In the genomic region with DNA sequence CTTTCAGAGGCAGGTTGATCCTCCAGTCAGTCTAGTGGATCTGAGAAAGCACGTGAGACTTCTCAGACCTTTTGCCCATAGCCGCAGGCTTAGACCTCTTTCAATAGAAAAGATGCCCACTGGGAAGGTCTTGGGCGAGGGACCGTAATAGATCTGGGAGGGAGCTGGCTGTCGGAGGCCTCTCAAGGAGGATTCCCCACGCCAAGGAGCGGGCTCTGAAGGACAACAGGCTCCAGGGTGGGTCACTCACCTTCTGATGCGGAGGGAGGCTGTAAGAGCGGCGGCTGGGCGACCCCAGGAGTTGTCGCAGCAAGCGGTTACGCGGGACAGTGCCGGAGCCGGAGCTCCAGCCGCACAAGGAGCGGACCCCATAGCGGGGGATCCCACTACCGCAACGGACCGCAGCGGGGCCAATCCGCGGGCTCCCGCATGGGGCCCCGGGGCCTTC, we compare ENCODE assay signal across 8 mouse cellular contexts. TPM values are rescaled to one million over a fixed set of nuclear protein-coding genes. Genes with fewer than 3 reads are reported as not detected.
DNase-seq lines count a peak whose midpoint lies in the region; ATAC-seq and TF ChIP-seq lines count a peak whose summit lies in the region.

No protein-coding gene starts in this region.

- no peak for TF ChIP-seq POLR2A in cortical plate, adult 2 months (IDR thresholded peaks at IDR 0.05; ENCODE audit: extremely low read depth, insufficient read depth, low read length)
- no peak for TF ChIP-seq POLR2A in myocyte (IDR thresholded peaks at IDR 0.05; ENCODE audit: insufficient read length, low read depth)

- H3K27me3 ChIP-seq in heart, embryonic 14.5 days (ENCODE audit: control insufficient read depth, insufficient read depth, low read length), result no peaks in the 10 kb centered on the region
- no peaks in the 10 kb centered on the region for H3K27me3 ChIP-seq in E14TG2a.4 (ENCODE audit: insufficient read depth, low read length)
- no peaks in the 10 kb centered on the region for H3K27me3 ChIP-seq in kidney, postnatal 0 days (ENCODE audit: insufficient read depth, low read length)
- H3K27me3 ChIP-seq in myocyte (ENCODE audit: control insufficient read depth, insufficient read depth, insufficient read length), result no peaks in the 10 kb centered on the region

- peaks cover 3% of the 10 kb centered on the region in 2 experiments; a peak in 3 of 4 replicates for H3K4me1 ChIP-seq in heart, embryonic 14.5 days (ENCODE audit: control insufficient read depth in 2 of 2, insufficient read depth in 2 of 2, low read length in 2 of 2)
- peaks cover 17% of the 10 kb centered on the region for H3K4me1 ChIP-seq in E14TG2a.4 (replicated peaks; ENCODE audit: low read depth, low read length)
- H3K4me1 ChIP-seq in cortical plate, adult 2 months (ENCODE audit: control insufficient read depth, insufficient read depth, low read length), result no peaks in the 10 kb centered on the region; the same call in 1 of the 2 replicates
- H3K4me1 ChIP-seq in kidney, postnatal 0 days (replicated peaks; ENCODE audit: insufficient read depth, low read length), result peaks cover 4% of the 10 kb centered on the region; the same call in 1 of the 2 replicates

- H3K9me3 ChIP-seq in heart, embryonic 14.5 days (ENCODE audit: control insufficient read depth, low read length), result no peaks in the 10 kb centered on the region
- no peaks in the 10 kb centered on the region for H3K9me3 ChIP-seq in E14TG2a.4 (ENCODE audit: low read length)
- no peaks in the 10 kb centered on the region for H3K9me3 ChIP-seq in kidney, postnatal 0 days (replicated peaks; ENCODE audit: low read length)

- H3K9ac ChIP-seq in heart, embryonic 14.5 days (ENCODE audit: low read length), result peak overlapping the region; percentile 94
- peak overlapping the region; percentile 94 for H3K9ac ChIP-seq in kidney, postnatal 0 days (ENCODE audit: low read depth, low read length)

- no peak for TF ChIP-seq CTCF in E14TG2a.4 (conservative IDR thresholded peaks at IDR 0.05; ENCODE audit: low read length)
- TF ChIP-seq CTCF in cortical plate, adult 2 months (IDR thresholded peaks at IDR 0.05; ENCODE audit: extremely low read depth, insufficient read depth, low read length), result no peak
- no peak for TF ChIP-seq CTCF in kidney, postnatal 0 days (IDR thresholded peaks at IDR 0.05; ENCODE audit: low read depth)

- H3K79me2 ChIP-seq in myocyte (ENCODE audit: control insufficient read depth, insufficient read depth), result peaks cover 9% of the 10 kb centered on the region

- H3K4me2 ChIP-seq in heart, embryonic 14.5 days (ENCODE audit: low read length), result peak overlapping the region; percentile 67
- peak overlapping the region; percentile 75 for H3K4me2 ChIP-seq in kidney, postnatal 0 days (ENCODE audit: low read length)
- peak overlapping the region; percentile 70 for H3K4me2 ChIP-seq in myocyte (ENCODE audit: low read depth)

- WGBS in heart, embryonic 14.5 days, result under 1% methylated on average over 28 of the region's 28 CpGs
- 0% methylated on average over 24 of the region's 28 CpGs for WGBS in kidney, postnatal 0 days

- peak; percentile 64 for ATAC-seq in heart, embryonic 14.5 days (ENCODE audit: insufficient number of reproducible peaks, insufficient read depth, low FRiP score, low read depth)
- peak; percentile 6; the same call in 1 of the 2 replicates for ATAC-seq in kidney, postnatal 0 days (replicated peaks; ENCODE audit: low FRiP score, low read depth)

- H3ac ChIP-seq in myocyte (ENCODE audit: control insufficient read depth, insufficient read length), result peak overlapping the region; percentile 85

- DNase-seq in heart, adult 8-10 months (ENCODE audit: low spot score), result no peak
- DNase-seq in kidney, postnatal 0 days (ENCODE audit: low spot score), result no peak
- no peak for DNase-seq in cerebellum, postnatal 4 days (ENCODE audit: low spot score in 2 of 2)
- no peak for DNase-seq in thymus, postnatal 0 days (ENCODE audit: low spot score)

- H3K27ac ChIP-seq in heart, embryonic 14.5 days (replicated peaks in 1 of 2; ENCODE audit: control insufficient read depth in 1 of 2, insufficient read depth in 1 of 2, low read depth in 2 of 2, low read length in 2 of 2), result peak overlapping the region; percentile 73 to 91
- peak overlapping the region; percentile 63; the same call in 1 of the 2 replicates for H3K27ac ChIP-seq in cortical plate, adult 2 months (ENCODE audit: insufficient read depth, low read length)
- H3K27ac ChIP-seq in kidney, postnatal 0 days, result peak overlapping the region; percentile 87

- peak overlapping the region; percentile 64 to 78 for H3K4me3 ChIP-seq in heart, embryonic 14.5 days (ENCODE audit: control insufficient read depth in 1 of 2, insufficient read depth in 1 of 2, low read depth in 1 of 2, low read length in 2 of 2)
- H3K4me3 ChIP-seq in E14TG2a.4 (replicated peaks; ENCODE audit: low read length), result peak overlapping the region; percentile 96
- peak overlapping the region; percentile 76 for H3K4me3 ChIP-seq in cortical plate, adult 2 months (ENCODE audit: insufficient read depth, low read length)
- H3K4me3 ChIP-seq in kidney, postnatal 0 days (replicated peaks; ENCODE audit: low read depth, low read length), result peak overlapping the region; percentile 91
- peak overlapping the region; percentile 76 for H3K4me3 ChIP-seq in myocyte

- H3K36me3 ChIP-seq in heart, embryonic 14.5 days (ENCODE audit: control insufficient read depth, insufficient read depth, low read length), result peaks cover 38% of the 10 kb centered on the region
- H3K36me3 ChIP-seq in E14TG2a.4 (ENCODE audit: insufficient read depth, low read length) (peaks cover 20% of the 10 kb centered on the region), myocyte (ENCODE audit: control insufficient read depth, insufficient read depth) (peaks cover 7% of the 10 kb centered on the region)
- 0 out of 2 replicates have a peak, but pooled peaks cover 4% of the 10 kb centered on the region for H3K36me3 ChIP-seq in kidney, postnatal 0 days (ENCODE audit: insufficient read depth, low read length)

TF ChIP-seq in myocyte, 11 proteins besides CTCF, POLR2A, EP300 and RAD21:
- TF ChIP-seq MYOG (IDR thresholded peaks at IDR 0.05; ENCODE audit: control insufficient read depth in 1 of 3, insufficient read depth in 1 of 3, insufficient read length in 2 of 3, low read depth in 2 of 3) (no peak), CEBPB (IDR thresholded peaks at IDR 0.05; ENCODE audit: insufficient read depth, poor library complexity, severe bottlenecking) (no peak), USF1 (IDR thresholded peaks at IDR 0.05; ENCODE audit: low read depth) (no peak), TCF12 (IDR thresholded peaks at IDR 0.05; ENCODE audit: insufficient read depth, poor library complexity, severe bottlenecking) (no peak), TCF3 (IDR thresholded peaks at IDR 0.05; ENCODE audit: insufficient read length, low read depth) (no peak), MYOD1 (IDR thresholded peaks at IDR 0.05; ENCODE audit: control insufficient read depth in 1 of 3, insufficient read length in 2 of 3, low read depth in 2 of 3) (no peak), POLR2AphosphoS2 (IDR thresholded peaks at IDR 0.05; ENCODE audit: insufficient read length, low read depth) (no peak), SRF (IDR thresholded peaks at IDR 0.05; ENCODE audit: control insufficient read depth, insufficient read length, low read depth) (no peak), MAX (IDR thresholded peaks at IDR 0.05; ENCODE audit: low read depth) (no peak), REST (IDR thresholded peaks at IDR 0.05; ENCODE audit: insufficient read depth, insufficient read length) (no peak), E2F4 (IDR thresholded peaks at IDR 0.05; ENCODE audit: insufficient read depth) (no peak)

RNA-seq across cellular contexts. Expression of a gene that starts 0.6 kb away (rescaled TPM):
- polyA plus RNA-seq in heart, embryonic 14.5 days (2014; fragmentation: Nextera tagmentation; extraction: Ambion mirVana), result 161 TPM in 2 replicates
- 100 to 1,000 TPM; 333 to 412 (median 402) TPM for total RNA-seq in heart, adult 8-10 months (2022)
- polyA plus RNA-seq in cortical plate, adult 2 months (2012; rRNA removed), result 49.4 and 49.8 TPM in 2 replicates
- polyA plus RNA-seq in kidney, postnatal 0 days (2015; fragmentation: Nextera tagmentation; extraction: Ambion mirVana), result 84.6 and 86.5 TPM in 2 replicates
- polyA plus RNA-seq in myocyte (2012; fragmentation: generic; extraction: Trizol), result 64.6 TPM
- 37.4 and 42.7 TPM in 2 replicates for polyA plus RNA-seq in thymus, postnatal 0 days (2015; fragmentation: Nextera tagmentation; extraction: Ambion mirVana)

RNA-seq across cellular contexts. Expression of a gene that starts 41.7 kb away (rescaled TPM):
- polyA plus RNA-seq in heart, embryonic 14.5 days (2014; fragmentation: Nextera tagmentation; extraction: Ambion mirVana), result 15.4 and 18.3 TPM in 2 replicates
- total RNA-seq in heart, adult 8-10 months (2022), result 10 to 100 TPM; 10.7 to 13.4 (median 11.9) TPM
- 14.1 and 14.7 TPM in 2 replicates for polyA plus RNA-seq in cortical plate, adult 2 months (2012; rRNA removed)
- polyA plus RNA-seq in kidney, postnatal 0 days (2015; fragmentation: Nextera tagmentation; extraction: Ambion mirVana), result 25.7 and 26.0 TPM in 2 replicates
- 4.8 TPM for polyA plus RNA-seq in myocyte (2012; fragmentation: generic; extraction: Trizol)
- polyA plus RNA-seq in thymus, postnatal 0 days (2015; fragmentation: Nextera tagmentation; extraction: Ambion mirVana), result 26.4 and 30.9 TPM in 2 replicates

RNA-seq across cellular contexts. Expression of a gene that starts 41.8 kb away (rescaled TPM):
- 1.9 TPM in 2 replicates for polyA plus RNA-seq in heart, embryonic 14.5 days (2014; fragmentation: Nextera tagmentation; extraction: Ambion mirVana)
- total RNA-seq in heart, adult 8-10 months (2022), result under 1 TPM; 0.38 to 0.63 (median 0.53) TPM
- 4.4 and 4.9 TPM in 2 replicates for polyA plus RNA-seq in cortical plate, adult 2 months (2012; rRNA removed)
- 5.7 and 7.1 TPM in 2 replicates for polyA plus RNA-seq in kidney, postnatal 0 days (2015; fragmentation: Nextera tagmentation; extraction: Ambion mirVana)
- polyA plus RNA-seq in myocyte (2012; fragmentation: generic; extraction: Trizol), result 2.2 TPM
- polyA plus RNA-seq in thymus, postnatal 0 days (2015; fragmentation: Nextera tagmentation; extraction: Ambion mirVana), result 2.5 and 3.2 TPM in 2 replicates

RNA-seq across cellular contexts. Expression of a gene that starts 55.3 kb away (rescaled TPM):
- 338 and 373 TPM in 2 replicates for polyA plus RNA-seq in heart, embryonic 14.5 days (2014; fragmentation: Nextera tagmentation; extraction: Ambion mirVana)
- 100 to 1,000 TPM; 264 to 310 (median 279) TPM for total RNA-seq in heart, adult 8-10 months (2022)
- polyA plus RNA-seq in cortical plate, adult 2 months (2012; rRNA removed), result 465 and 504 TPM in 2 replicates
- 406 and 483 TPM in 2 replicates for polyA plus RNA-seq in kidney, postnatal 0 days (2015; fragmentation: Nextera tagmentation; extraction: Ambion mirVana)
- 184 TPM for polyA plus RNA-seq in myocyte (2012; fragmentation: generic; extraction: Trizol)
- 282 and 312 TPM in 2 replicates for polyA plus RNA-seq in thymus, postnatal 0 days (2015; fragmentation: Nextera tagmentation; extraction: Ambion mirVana)

RNA-seq across cellular contexts. Expression of a gene that starts 55.4 kb away (rescaled TPM):
- polyA plus RNA-seq in heart, embryonic 14.5 days (2014; fragmentation: Nextera tagmentation; extraction: Ambion mirVana), result 751 and 787 TPM in 2 replicates
- 100 to 1,000 TPM; 662 to 705 (median 698) TPM for total RNA-seq in heart, adult 8-10 months (2022)
- 139 and 145 TPM in 2 replicates for polyA plus RNA-seq in cortical plate, adult 2 months (2012; rRNA removed)
- 599 and 602 TPM in 2 replicates for polyA plus RNA-seq in kidney, postnatal 0 days (2015; fragmentation: Nextera tagmentation; extraction: Ambion mirVana)
- polyA plus RNA-seq in myocyte (2012; fragmentation: generic; extraction: Trizol), result 210 TPM
- 303 and 309 TPM in 2 replicates for polyA plus RNA-seq in thymus, postnatal 0 days (2015; fragmentation: Nextera tagmentation; extraction: Ambion mirVana)
